8 mouse cellular contexts compared by ENCODE assay signal in the genomic region with DNA sequence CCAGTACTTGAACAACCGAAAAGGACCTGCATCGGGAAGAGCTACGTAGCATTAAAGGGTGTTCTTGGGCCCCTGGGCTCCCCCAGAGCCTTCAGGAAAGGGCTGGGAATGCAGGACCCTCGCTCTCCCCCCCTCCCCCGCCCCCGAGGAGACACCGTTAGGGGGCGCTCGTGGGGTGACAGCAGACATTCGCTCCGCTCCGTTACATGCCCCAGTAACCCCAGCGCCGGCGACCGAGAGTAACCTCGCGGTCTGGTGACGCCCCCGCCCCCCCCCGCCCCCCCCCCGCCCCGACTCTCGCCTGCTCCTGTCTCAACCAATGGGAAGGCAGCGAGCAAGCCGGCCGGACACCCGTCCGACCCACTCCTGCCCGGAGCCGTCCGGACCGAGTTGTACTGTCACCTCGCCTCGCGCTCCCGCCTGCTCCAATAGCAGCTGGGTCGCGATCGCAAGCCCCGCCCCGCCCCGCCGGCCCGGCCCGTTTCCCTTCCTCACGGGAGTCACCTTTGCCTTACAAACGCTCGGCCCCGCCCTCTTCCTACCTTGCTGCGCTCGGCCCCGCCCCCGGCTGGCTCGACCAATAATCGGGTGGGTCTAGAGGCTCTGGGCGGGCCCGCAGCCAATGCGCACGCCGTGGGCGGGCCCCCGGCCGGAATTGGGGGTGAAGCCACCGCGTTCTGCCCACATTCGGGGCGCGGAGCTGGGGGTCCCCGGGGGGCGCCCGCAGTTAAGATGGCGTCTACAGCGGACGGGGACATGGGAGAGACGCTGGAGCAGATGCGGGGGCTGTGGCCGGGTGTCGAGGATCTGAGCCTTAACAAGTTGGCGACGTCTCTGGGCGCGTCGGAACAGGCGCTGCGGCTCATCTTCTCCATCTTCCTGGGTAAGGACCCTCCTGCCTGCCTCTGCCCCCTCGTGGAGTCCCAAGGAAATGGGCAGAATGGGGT. TPM values are rescaled to one million over a fixed set of nuclear protein-coding genes. Genes with fewer than 3 reads are reported as not detected.
DNase-seq lines count a peak whose midpoint lies in the region; ATAC-seq lines count a peak whose summit lies in the region.

TSS of gene Lpcat3 (plus strand) at position 551 of the 947 bp plus-strand sequence.

- no peaks in the 10 kb centered on the region for H3K9me3 ChIP-seq in heart, embryonic 13.5 days
- H3K9me3 ChIP-seq in liver, embryonic 12.5 days (replicated peaks) = no peaks in the 10 kb centered on the region
- no peaks in the 10 kb centered on the region for H3K9me3 ChIP-seq in stomach, embryonic 15.5 days

- peak; percentile 99 for ATAC-seq in heart, embryonic 13.5 days (ENCODE audit: extremely low read depth, insufficient number of reproducible peaks, low FRiP score, low TSS enrichment)
- peak; percentile 96 for ATAC-seq in liver, embryonic 12.5 days
- peak; percentile 97 for ATAC-seq in stomach, embryonic 15.5 days (ENCODE audit: insufficient read depth, low FRiP score, low read depth)

- peak within 1 kb of the TSS; percentile 97 for H3K4me3 ChIP-seq in brown adipose tissue, adult 24 weeks (ENCODE audit: insufficient read depth, low read depth, low read length)
- H3K4me3 ChIP-seq in heart, embryonic 13.5 days = peak within 1 kb of the TSS; percentile 82
- peak within 1 kb of the TSS; percentile 91 for H3K4me3 ChIP-seq in liver, embryonic 12.5 days
- peak within 1 kb of the TSS; percentile 76 for H3K4me3 ChIP-seq in stomach, embryonic 15.5 days (replicated peaks)

- DNase-seq in CD4-positive, CD25-positive, alpha-beta regulatory T cell, adult 2 months (ENCODE audit: low read depth, low spot score) = peak; percentile 99
- peak; percentile 45 for DNase-seq in fat pad, adult 2 months (ENCODE audit: extremely low read depth, low read depth, low spot score)
- DNase-seq in kidney, postnatal 10 days = peak; percentile 100
- DNase-seq in natural killer cell, adult 2 months (ENCODE audit: low spot score in 2 of 2) = peak; percentile 99

- under 1% methylated on average over 79 of the region's 87 CpGs for WGBS in heart, embryonic 13.5 days
- under 1% methylated on average over 72 of the region's 87 CpGs for WGBS in liver, embryonic 12.5 days (ENCODE audit: insufficient replicate concordance)
- under 1% methylated on average over 76 of the region's 87 CpGs for WGBS in stomach, embryonic 15.5 days

- H3K36me3 ChIP-seq in heart, embryonic 13.5 days = peaks cover 5% of the 10 kb centered on the region
- peaks cover 23% of the 10 kb centered on the region for H3K36me3 ChIP-seq in liver, embryonic 12.5 days
- H3K36me3 ChIP-seq in stomach, embryonic 15.5 days = no peaks in the 10 kb centered on the region; the same call in 1 of the 2 replicates

- peak within 1 kb of the TSS; percentile 87 for H3K4me2 ChIP-seq in heart, embryonic 13.5 days
- H3K4me2 ChIP-seq in liver, embryonic 12.5 days = peak within 1 kb of the TSS; percentile 89
- peak within 1 kb of the TSS; percentile 73 for H3K4me2 ChIP-seq in stomach, embryonic 15.5 days

- H3K27me3 ChIP-seq in heart, embryonic 13.5 days (replicated peaks) = no peaks in the 10 kb centered on the region
- H3K27me3 ChIP-seq in liver, embryonic 12.5 days (replicated peaks) = no peaks in the 10 kb centered on the region
- no peaks in the 10 kb centered on the region for H3K27me3 ChIP-seq in stomach, embryonic 15.5 days (replicated peaks)

- peak within 1 kb of the TSS; percentile 82 for H3K9ac ChIP-seq in heart, embryonic 13.5 days
- H3K9ac ChIP-seq in liver, embryonic 12.5 days = peak within 1 kb of the TSS; percentile 88
- H3K9ac ChIP-seq in stomach, embryonic 15.5 days = peak within 1 kb of the TSS; percentile 38; the same call in 1 of the 2 replicates

- no peaks in the 10 kb centered on the region; the same call in 1 of the 2 replicates for H3K4me1 ChIP-seq in brown adipose tissue, adult 24 weeks (ENCODE audit: control insufficient read depth, insufficient read depth, insufficient read length, low read length)
- peaks cover 12% of the 10 kb centered on the region for H3K4me1 ChIP-seq in heart, embryonic 13.5 days
- peaks cover 38% of the 10 kb centered on the region for H3K4me1 ChIP-seq in liver, embryonic 12.5 days
- H3K4me1 ChIP-seq in stomach, embryonic 15.5 days = peaks cover 8% of the 10 kb centered on the region; the same call in 1 of the 2 replicates

- H3K27ac ChIP-seq in brown adipose tissue, adult 24 weeks (replicated peaks; ENCODE audit: low read depth, low read length) = peak within 1 kb of the TSS; percentile 89
- H3K27ac ChIP-seq in heart, embryonic 13.5 days (replicated peaks) = peak within 1 kb of the TSS; percentile 86
- H3K27ac ChIP-seq in liver, embryonic 12.5 days = peak within 1 kb of the TSS; percentile 85
- peak within 1 kb of the TSS; percentile 76 for H3K27ac ChIP-seq in stomach, embryonic 15.5 days

RNA-seq across cellular contexts. Expression of gene Lpcat3, which starts in this region (rescaled TPM):
- 43.7 and 58.4 TPM in 2 replicates for polyA plus RNA-seq in brown adipose tissue, adult 24 weeks (2012; ENCODE audit: insufficient read depth, insufficient read length, missing spikeins)
- 44.1 and 47.4 TPM in 2 replicates for polyA plus RNA-seq in heart, embryonic 13.5 days (2015; fragmentation: Nextera tagmentation; extraction: Ambion mirVana)
- polyA plus RNA-seq in liver, embryonic 12.5 days (2016; fragmentation: Nextera tagmentation; extraction: Ambion mirVana) = 67.1 and 74.5 TPM in 2 replicates
- polyA plus RNA-seq in stomach, embryonic 15.5 days (2015; fragmentation: Nextera tagmentation; extraction: Ambion mirVana) = 79.3 and 85.3 TPM in 2 replicates

Comparison
In these comparisons a context has a peak if more than half of its experiments do, and no peak if none do; other contexts are left out.
1. Peak in every context shown above with its lines: DNase-seq, ATAC-seq, H3K4me3 ChIP-seq and H3K27ac ChIP-seq.
2. DNase-seq: peak in every context shown above with its lines; median percentile 100 in kidney, postnatal 10 days; 99 in CD4-positive, CD25-positive, alpha-beta regulatory T cell, adult 2 months; 99 in natural killer cell, adult 2 months; 45 in fat pad, adult 2 months.
3. H3K9ac ChIP-seq: peak in every context shown above with its lines; median percentile 88 in liver, embryonic 12.5 days; 82 in heart, embryonic 13.5 days; 38 in stomach, embryonic 15.5 days.